Mouse (Mus musculus) CH12.LX (cell line): ENCODE data around the gene Cd93. TPM values are rescaled to one million over a fixed set of nuclear protein-coding genes. Genes with fewer than 3 reads are reported as not detected.

ENCODE experiments used
- DNase-seq: peaks from one replicate; pipeline ENCODE4 v3.0.0-alpha.2; 2013; ENCODE audit errors: extremely low read depth
- H3K27ac ChIP-seq: 2 replicates; pipeline ENCODE4 v1.5.1; 2012; ENCODE audit warnings: low read depth, mild to moderate bottlenecking, control low read depth, moderate library complexity; ENCODE audit not compliant: insufficient read depth
- H3K27me3 ChIP-seq: replicated peaks from 2 replicates; pipeline ENCODE3; 2012; ENCODE audit warnings: inconsistent platforms
- H3K36me3 ChIP-seq, 2 experiments: replicated peaks in 1 of 2; 2 replicates each; pipeline versions ENCODE3 to v1.6.1; 2012; ENCODE audit warnings: inconsistent platforms in 1 of 2, low read length in 1 of 2, mild to moderate bottlenecking in 1 of 2, mixed read lengths in 1 of 2, moderate library complexity in 1 of 2; ENCODE audit not compliant: control insufficient read depth in 1 of 2, insufficient read depth in 1 of 2
- H3K4me1 ChIP-seq, 2 experiments: 2 replicates each; pipeline ENCODE4 v1.6.1; 2012; ENCODE audit warnings: inconsistent platforms in 1 of 2, moderate library complexity in 1 of 2; ENCODE audit not compliant: insufficient read depth in 2 of 2, control insufficient read depth in 1 of 2
- H3K4me2 ChIP-seq: 2 replicates; pipeline ENCODE4 v1.6.1; 2012; ENCODE audit warnings: low read depth, mild to moderate bottlenecking, control low read depth; ENCODE audit not compliant: poor library complexity, insufficient read depth, severe bottlenecking
- H3K4me3 ChIP-seq, 3 experiments: fragments of 150-350 bp in 1 of 3; sonication (generic) in 1 of 3; replicated peaks in 1 of 3; 2 replicates each; pipeline versions ENCODE3 to v1.5.1; 2011 to 2012; ENCODE audit warnings: low read depth in 2 of 3, low read length in 2 of 3, mild to moderate bottlenecking in 2 of 3, moderate library complexity in 2 of 3, control low read depth in 1 of 3, improper control_type of control experiment in 1 of 3, inconsistent platforms in 1 of 3, mixed read lengths in 1 of 3; ENCODE audit not compliant: poor library complexity in 1 of 3
- H3K79me2 ChIP-seq: replicated peaks from 2 replicates; pipeline ENCODE4 v1.6.1; 2012; ENCODE audit warnings: mild to moderate bottlenecking, moderate library complexity; ENCODE audit not compliant: control insufficient read depth, poor library complexity, insufficient read depth, severe bottlenecking; ENCODE audit errors: extremely low read depth
- H3K9ac ChIP-seq: 2 replicates; pipeline ENCODE4 v1.6.1; 2012; ENCODE audit warnings: low read depth, mild to moderate bottlenecking, control low read depth, moderate library complexity; ENCODE audit not compliant: insufficient read depth
- H3K9me3 ChIP-seq: replicated peaks from 2 replicates; pipeline ENCODE3; 2012; ENCODE audit warnings: low read length, inconsistent platforms, mixed read lengths
- CHD1 ChIP-seq: IDR thresholded peaks from 2 replicates; pipeline ENCODE4 v1.6.1; 2012; ENCODE audit warnings: low read depth, low read length, improper control_type of control experiment, inconsistent platforms
- CHD2 ChIP-seq: IDR thresholded peaks from 2 replicates; pipeline ENCODE4 v1.6.1; 2011; ENCODE audit warnings: low read length, improper control_type of control experiment
- ETS1 ChIP-seq: conservative IDR thresholded peaks from 2 replicates; pipeline ENCODE4 v1.6.1; 2012; ENCODE audit warnings: low read depth, mild to moderate bottlenecking, inconsistent platforms, low read length, improper control_type of control experiment, moderate library complexity
- GABPA ChIP-seq: IDR thresholded peaks from 2 replicates; pipeline ENCODE4 v1.6.1; 2012; ENCODE audit warnings: low read depth, low read length, improper control_type of control experiment, inconsistent platforms; ENCODE audit not compliant: insufficient replicate concordance
- KAT2A ChIP-seq: IDR thresholded peaks from 2 replicates; pipeline ENCODE4 v1.6.1; 2012; ENCODE audit warnings: low read length, improper control_type of control experiment, inconsistent platforms; ENCODE audit not compliant: insufficient replicate concordance
- MAX ChIP-seq: IDR thresholded peaks from 2 replicates; pipeline ENCODE4 v1.6.1; 2011; ENCODE audit warnings: low read length, improper control_type of control experiment
- MXI1 ChIP-seq: IDR thresholded peaks from 2 replicates; pipeline ENCODE4 v1.6.1; 2011; ENCODE audit warnings: mild to moderate bottlenecking, low read depth, low read length, improper control_type of control experiment
- MYC ChIP-seq: IDR thresholded peaks from 2 replicates; pipeline ENCODE4 v1.6.1; 2011; ENCODE audit warnings: low read depth, mild to moderate bottlenecking, improper control_type of control experiment, low read length
- POLR2A ChIP-seq: IDR thresholded peaks from 2 replicates; pipeline ENCODE4 v1.6.1; 2011; ENCODE audit warnings: low read depth, mild to moderate bottlenecking, improper control_type of control experiment, low read length
- POLR2AphosphoS2 ChIP-seq: IDR thresholded peaks from 2 replicates; pipeline ENCODE4 v1.6.1; 2011; ENCODE audit warnings: low read depth, low read length, improper control_type of control experiment
- RCOR1 ChIP-seq: conservative IDR thresholded peaks from 2 replicates; pipeline ENCODE4 v1.6.1; 2012; ENCODE audit warnings: low read depth, mild to moderate bottlenecking, inconsistent platforms, low read length, improper control_type of control experiment
- TBP ChIP-seq: conservative IDR thresholded peaks from 2 replicates; pipeline ENCODE4 v1.6.1; 2011; ENCODE audit warnings: low read depth, low read length, improper control_type of control experiment
- TCF12 ChIP-seq: IDR thresholded peaks from 2 replicates; pipeline ENCODE4 v1.6.1; 2014; ENCODE audit warnings: low read depth, mild to moderate bottlenecking, inconsistent platforms, low read length, improper control_type of control experiment
- USF2 ChIP-seq: conservative IDR thresholded peaks from 2 replicates; pipeline ENCODE4 v1.6.1; 2011; ENCODE audit warnings: low read depth, low read length, improper control_type of control experiment
- ZMIZ1 ChIP-seq: IDR thresholded peaks from 2 replicates; pipeline ENCODE4 v1.6.1; 2012; ENCODE audit warnings: low read depth, mild to moderate bottlenecking, inconsistent platforms, low read length, improper control_type of control experiment
- ZNF384 ChIP-seq: IDR thresholded peaks from 2 replicates; pipeline ENCODE4 v1.6.1; 2012; ENCODE audit warnings: low read depth, low read length, improper control_type of control experiment, inconsistent platforms
- dilution Hi-C: fragments of 300-500 bp; cut with MboI; formaldehyde crosslinking; loops from 2 replicates; pipeline ENCODE4 v1.14.3; 2020; ENCODE audit warnings: low sequenced_read_pairs; ENCODE audit not compliant: extremely low pct_unique_long_range_greater_than_20kb, extremely low pct_ligation_motif_present
- in situ Hi-C: fragments of 300-500 bp; cut with MboI; formaldehyde crosslinking; loops from 3 replicates; pipeline ENCODE4 v1.14.3; 2019; ENCODE audit warnings: low sequenced_read_pairs, low pct_ligation_motif_present, low pct_unique_long_range_greater_than_20kb, mixed read lengths
- polyA plus RNA-seq: library from polyadenylated mRNA; unstranded; fragments of >175 nt; gene quantifications from 2 replicates; pipeline ENCODE4 v1.2.1, GENCODE M21; 2012; ENCODE audit warnings: low read depth; ENCODE audit not compliant: insufficient read length
- total RNA-seq, 2 experiments: library from RNA; depleted of rRNA; stranded (reverse); fragments of 300-350 nt in 1 of 2; fragments of >200 nt in 1 of 2; gene quantifications; 2 replicates each; pipeline ENCODE4 v1.2.3; 2012 to 2014

The Cd93 gene
- total and polyA plus RNA-seq, 3 experiments, result 0.04 to 0.08 (median 0.07) TPM

GRCm38 (mm10) chr2:148490150-148490549 is 46.8 kb upstream of the Cd93 start:
- dilution Hi-C loops (no loop called here), in situ Hi-C loops (loop anchor here (10.0 kb wide), 1 partner anchor 55 kb away; no protein-coding TSS in a partner anchor)
- DNase-seq, result no peak
- no peak overlapping the region for H3K4me2 ChIP-seq
- TF ChIP-seq USF2, result no peak
- TF ChIP-seq POLR2AphosphoS2, result no peak
- no peak for TF ChIP-seq TBP
- TF ChIP-seq GABPA, result no peak
- no peak for TF ChIP-seq ZNF384
- no peak for TF ChIP-seq KAT2A
- TF ChIP-seq ETS1, result no peak
- TF ChIP-seq CHD1, result no peak
- no peak for TF ChIP-seq MXI1
- no peak overlapping the region for H3K27ac ChIP-seq
- no peaks in the 10 kb centered on the region for H3K36me3 ChIP-seq
- no peak overlapping the region for H3K9ac ChIP-seq
- H3K27me3 ChIP-seq, result no peaks in the 10 kb centered on the region
- H3K9me3 ChIP-seq, result no peaks in the 10 kb centered on the region
- no peaks in the 10 kb centered on the region for H3K79me2 ChIP-seq
- no peak overlapping the region for H3K4me3 ChIP-seq
- H3K4me1 ChIP-seq, result peaks cover 0 to 17% of the 10 kb centered on the region in 2 experiments; a peak in 1 of 4 replicates

- H3K27me3 ChIP-seq, result no peaks in the 10 kb centered on the region
- no peak for DNase-seq
Observed at GRCm38 (mm10) chr2:148488885-148489284, 45.5 kb upstream of the Cd93 start.

GRCm38 (mm10) chr2:148485576-148485975 is 42.2 kb upstream of the Cd93 start:
- no peak for DNase-seq
- Histone ChIP-seq H3K79me2 (no peaks in the 10 kb centered on the region), H3K27ac (no peak overlapping the region), H3K9ac (no peak overlapping the region), H3K9me3 (no peaks in the 10 kb centered on the region), H3K4me3 (no peak overlapping the region), H3K4me2 (no peak overlapping the region), H3K36me3 (no peaks in the 10 kb centered on the region), H3K27me3 (no peaks in the 10 kb centered on the region), H3K4me1 (peaks cover 0 to 11% of the 10 kb centered on the region in 2 experiments; a peak in 2 of 4 replicates)
- in situ Hi-C loops (no loop called here), dilution Hi-C loops (no loop called here)
- TF ChIP-seq ZNF384, result no peak

More at GRCm38 (mm10) chr2:148488885-148489284, 45.5 kb upstream of the Cd93 start:
- Histone ChIP-seq H3K27ac (no peak overlapping the region), H3K79me2 (no peaks in the 10 kb centered on the region), H3K4me2 (no peak overlapping the region), H3K9me3 (no peaks in the 10 kb centered on the region), H3K4me1 (peaks cover 0 to 17% of the 10 kb centered on the region in 2 experiments; a peak in 2 of 4 replicates), H3K4me3 (no peak overlapping the region), H3K9ac (no peak overlapping the region), H3K36me3 (no peaks in the 10 kb centered on the region)
- no peak for TF ChIP-seq POLR2A
- no peak for TF ChIP-seq ZMIZ1
- no peak for TF ChIP-seq TBP
- TF ChIP-seq TCF12, result no peak
- TF ChIP-seq MYC, result no peak
- TF ChIP-seq RCOR1, result no peak
- TF ChIP-seq ETS1, result no peak
- TF ChIP-seq ZNF384, result no peak
- TF ChIP-seq CHD2, result no peak
- no peak for TF ChIP-seq MAX
- dilution Hi-C loops, result no loop called here
- in situ Hi-C loops, result no loop called here
